Mouse (Mus musculus): ENCODE results near the gene Xrra1. TPM values are rescaled to one million over a fixed set of nuclear protein-coding genes. Genes with fewer than 3 reads are reported as not detected.
"Not testable (repeated sequence)": the region's sequence is repeated elsewhere in the genome, so short reads cannot be mapped to it uniquely, and the experiment has no call there.

Xrra1 gene
- polyA plus RNA-seq, 1 experiment from 2014 or later: 0.48 TPM

- WGBS: 90% methylated on average over 10 of the region's 10 CpGs
- Histone ChIP-seq H3K4me3 (no peak overlapping the region), H3K27me3 (ENCODE audit: poor library complexity, severe bottlenecking) (peaks cover 37% of the 10 kb centered on the region), H3K36me3 (replicated peaks) (no peaks in the 10 kb centered on the region), H3K27ac (no peak overlapping the region), H3K9me3 (peaks cover 2% of the 10 kb centered on the region; the same call in 1 of the 2 replicates), H3K4me1 (peaks cover 21% of the 10 kb centered on the region)
- no peak for DNase-seq (ENCODE audit: extremely low spot score, low spot score)
Observed at GRCm38 (mm10) chr7:99914316-99914715, 55.4 kb downstream of the Xrra1 start.

GRCm38 (mm10) chr7:99915511-99915910 is 56.6 kb downstream of the Xrra1 start:
- Histone ChIP-seq H3K4me3 (no peak overlapping the region), H3K36me3 (replicated peaks) (peaks cover 3% of the 10 kb centered on the region; the same call in 1 of the 2 replicates), H3K4me1 (peaks cover 21% of the 10 kb centered on the region), H3K9me3 (peaks cover under 1% of the 10 kb centered on the region; the same call in 1 of the 2 replicates), H3K27me3 (ENCODE audit: poor library complexity, severe bottlenecking) (peaks cover 37% of the 10 kb centered on the region), H3K27ac (no peak overlapping the region)
- WGBS: 94% methylated on average over 2 of the region's 2 CpGs
- no peak for DNase-seq (ENCODE audit: extremely low spot score, low spot score)

- Histone ChIP-seq H3K4me1 (peaks cover 21% of the 10 kb centered on the region), H3K27ac (no peak overlapping the region), H3K4me3 (peak overlapping the region; percentile 52), H3K36me3 (replicated peaks) (peaks cover 14% of the 10 kb centered on the region), H3K27me3 (ENCODE audit: poor library complexity, severe bottlenecking) (peaks cover 37% of the 10 kb centered on the region), H3K9me3 (no peaks in the 10 kb centered on the region)
- WGBS: 6% methylated on average over 22 of the region's 22 CpGs
- DNase-seq (ENCODE audit: extremely low spot score, low spot score): peak; percentile 67
Observed at GRCm38 (mm10) chr7:99916741-99917319, 57.9 kb downstream of the Xrra1 start.

GRCm38 (mm10) chr7:99917320-99917844 is 58.5 kb downstream of the Xrra1 start:
- peaks cover 37% of the 10 kb centered on the region for H3K27me3 ChIP-seq (ENCODE audit: poor library complexity, severe bottlenecking)
- DNase-seq (ENCODE audit: extremely low spot score, low spot score): peak; percentile 42
- H3K36me3 ChIP-seq (replicated peaks): peaks cover 18% of the 10 kb centered on the region
- 2% methylated on average over 36 of the region's 36 CpGs for WGBS
- H3K9me3 ChIP-seq: no peaks in the 10 kb centered on the region
- H3K4me3 ChIP-seq: peak overlapping the region; percentile 52
- peaks cover 21% of the 10 kb centered on the region for H3K4me1 ChIP-seq
- 0 out of 2 replicates have a peak overlapping the region, but pooled peaks have one; percentile 26 for H3K27ac ChIP-seq

- no peaks in the 10 kb centered on the region for H3K9me3 ChIP-seq
- no peak overlapping the region for H3K4me3 ChIP-seq
- no peak for DNase-seq (ENCODE audit: extremely low spot score, low spot score)
- peaks cover 36% of the 10 kb centered on the region for H3K36me3 ChIP-seq (replicated peaks)
- H3K27me3 ChIP-seq (ENCODE audit: poor library complexity, severe bottlenecking): peaks cover 37% of the 10 kb centered on the region
- peaks cover 21% of the 10 kb centered on the region for H3K4me1 ChIP-seq
- H3K27ac ChIP-seq: no peak overlapping the region
- WGBS: 90% methylated on average over 2 of the region's 2 CpGs
Observed at GRCm38 (mm10) chr7:99919164-99919563, 60.2 kb downstream of the Xrra1 start.

GRCm38 (mm10) chr7:99919971-99920370 is 61.1 kb downstream of the Xrra1 start:
- H3K36me3 ChIP-seq (replicated peaks): peaks cover 44% of the 10 kb centered on the region
- no peak for DNase-seq (ENCODE audit: extremely low spot score, low spot score)
- H3K9me3 ChIP-seq: no peaks in the 10 kb centered on the region
- H3K4me3 ChIP-seq: no peak overlapping the region
- 94% methylated on average over 6 of the region's 6 CpGs for WGBS
- peaks cover 32% of the 10 kb centered on the region for H3K27me3 ChIP-seq (ENCODE audit: poor library complexity, severe bottlenecking)
- H3K27ac ChIP-seq: no peak overlapping the region
- H3K4me1 ChIP-seq: peaks cover 21% of the 10 kb centered on the region

GRCm38 (mm10) chr7:99920416-99920815 is 61.5 kb downstream of the Xrra1 start:
- H3K9me3 ChIP-seq: no peaks in the 10 kb centered on the region
- H3K36me3 ChIP-seq (replicated peaks): peaks cover 49% of the 10 kb centered on the region
- H3K4me3 ChIP-seq: no peak overlapping the region
- H3K27me3 ChIP-seq (ENCODE audit: poor library complexity, severe bottlenecking): peaks cover 32% of the 10 kb centered on the region
- no peak overlapping the region for H3K27ac ChIP-seq
- H3K4me1 ChIP-seq: peaks cover 21% of the 10 kb centered on the region
- DNase-seq (ENCODE audit: extremely low spot score, low spot score): no peak
- 88% methylated on average over 2 of the region's 2 CpGs for WGBS

- WGBS: 83% methylated on average over 10 of the region's 10 CpGs
- DNase-seq (ENCODE audit: extremely low spot score, low spot score): no peak
- H3K27me3 ChIP-seq (ENCODE audit: poor library complexity, severe bottlenecking): no peaks in the 10 kb centered on the region
- no peak overlapping the region for H3K27ac ChIP-seq
- no peaks in the 10 kb centered on the region for H3K4me1 ChIP-seq
- H3K9me3 ChIP-seq: no peaks in the 10 kb centered on the region
- H3K36me3 ChIP-seq (replicated peaks): peaks cover 80% of the 10 kb centered on the region
- H3K4me3 ChIP-seq: no peak overlapping the region
Observed at GRCm38 (mm10) chr7:99926916-99927714, 68.2 kb downstream of the Xrra1 start.

GRCm38 (mm10) chr7:99935758-99936157 is 76.8 kb downstream of the Xrra1 start:
- no peak overlapping the region for H3K4me3 ChIP-seq
- no peaks in the 10 kb centered on the region for H3K9me3 ChIP-seq
- H3K27ac ChIP-seq: no peak overlapping the region
- H3K27me3 ChIP-seq (ENCODE audit: poor library complexity, severe bottlenecking): no peaks in the 10 kb centered on the region
- 93% methylated on average over 1 of the region's 1 CpGs for WGBS
- no peaks in the 10 kb centered on the region for H3K4me1 ChIP-seq
- H3K36me3 ChIP-seq (replicated peaks): peaks cover 89% of the 10 kb centered on the region
- DNase-seq (ENCODE audit: extremely low spot score, low spot score): peak; percentile 9

GRCm38 (mm10) chr7:99940669-99941068 is 81.8 kb downstream of the Xrra1 start:
- Histone ChIP-seq H3K36me3 (replicated peaks) (peaks cover 94% of the 10 kb centered on the region), H3K4me1 (no peaks in the 10 kb centered on the region), H3K27me3 (ENCODE audit: poor library complexity, severe bottlenecking) (no peaks in the 10 kb centered on the region), H3K9me3 (0 out of 2 replicates have a peak, but pooled peaks cover 3% of the 10 kb centered on the region), H3K4me3 (no peak overlapping the region), H3K27ac (no peak overlapping the region)
- no peak for DNase-seq (ENCODE audit: extremely low spot score, low spot score)
- WGBS: 94% methylated on average over 1 of the region's 1 CpGs

- no peak overlapping the region for H3K27ac ChIP-seq
- no peaks in the 10 kb centered on the region for H3K27me3 ChIP-seq (ENCODE audit: poor library complexity, severe bottlenecking)
- no peaks in the 10 kb centered on the region for H3K4me1 ChIP-seq
- 0 out of 2 replicates have a peak, but pooled peaks cover 3% of the 10 kb centered on the region for H3K9me3 ChIP-seq
- peaks cover 90% of the 10 kb centered on the region for H3K36me3 ChIP-seq (replicated peaks)
- no peak for DNase-seq (ENCODE audit: extremely low spot score, low spot score)
- H3K4me3 ChIP-seq: no peak overlapping the region
- 99% methylated on average over 3 of the region's 3 CpGs for WGBS
Observed at GRCm38 (mm10) chr7:99944520-99944919, 85.6 kb downstream of the Xrra1 start.

GRCm38 (mm10) chr7:99945012-99945411 is 86.1 kb downstream of the Xrra1 start:
- not testable (repeated sequence) for H3K27me3 ChIP-seq (ENCODE audit: poor library complexity, severe bottlenecking); DNase-seq (ENCODE audit: extremely low spot score, low spot score); H3K9me3 ChIP-seq; H3K4me3 ChIP-seq; H3K27ac ChIP-seq; H3K4me1 ChIP-seq
- WGBS: 95% methylated on average over 22 of the region's 22 CpGs
- peaks cover 89% of the 10 kb centered on the region for H3K36me3 ChIP-seq (replicated peaks)

- Histone ChIP-seq H3K27ac (no peak overlapping the region), H3K4me1 (no peaks in the 10 kb centered on the region), H3K36me3 (replicated peaks) (peaks cover 87% of the 10 kb centered on the region), H3K9me3 (0 out of 2 replicates have a peak, but pooled peaks cover 3% of the 10 kb centered on the region), H3K27me3 (ENCODE audit: poor library complexity, severe bottlenecking) (no peaks in the 10 kb centered on the region), H3K4me3 (no peak overlapping the region)
- WGBS: 96% methylated on average over 3 of the region's 3 CpGs
- no peak for DNase-seq (ENCODE audit: extremely low spot score, low spot score)
Observed at GRCm38 (mm10) chr7:99945939-99946338, 87.0 kb downstream of the Xrra1 start.
